Mouse (Mus musculus) limb, embryonic 14.5 days (tissue): ENCODE data around the gene Ncor1. TPM values are rescaled to one million over a fixed set of nuclear protein-coding genes. Genes with fewer than 3 reads are reported as not detected.

Source experiments
- ATAC-seq: fragments of 200-750 bp; cut with Nextera tagmentation; 2 replicates; pipeline ENCODE4 v1.8.0; 2017; ENCODE audit warnings: low read depth, moderate number of reproducible peaks, moderate TSS enrichment; ENCODE audit not compliant: low FRiP score
- DNase-seq: peaks from one replicate; pipeline ENCODE4 v3.0.0-alpha.2; 2015; ENCODE audit warnings: low spot score
- H3K27ac ChIP-seq: fragments of 300-500 bp; sonication (generic); replicated peaks from 2 replicates; pipeline ENCODE4 v1.5.1; 2014; ENCODE audit warnings: low read depth, mild to moderate bottlenecking, low read length, moderate library complexity, mixed read lengths
- H3K27me3 ChIP-seq: fragments of 300-500 bp; sonication (generic); 2 replicates; pipeline ENCODE4 v1.6.1; 2014; ENCODE audit warnings: low read length, mixed read lengths; ENCODE audit not compliant: control insufficient read depth, insufficient read depth
- H3K36me3 ChIP-seq: fragments of 300-500 bp; sonication (generic); 2 replicates; pipeline ENCODE4 v1.6.1; 2014; ENCODE audit warnings: mild to moderate bottlenecking, low read length, moderate library complexity, mixed read lengths; ENCODE audit not compliant: control insufficient read depth, insufficient read depth
- H3K4me1 ChIP-seq: fragments of 300-500 bp; sonication (generic); 2 replicates; pipeline ENCODE4 v1.6.1; 2014; ENCODE audit warnings: antibody characterized with exemption, low read length, mixed read lengths; ENCODE audit not compliant: control insufficient read depth, insufficient read depth
- H3K4me2 ChIP-seq: fragments of 300-500 bp; sonication (generic); replicated peaks from 2 replicates; pipeline ENCODE4 v1.6.1; 2014; ENCODE audit warnings: low read depth, mild to moderate bottlenecking, low read length, moderate library complexity; ENCODE audit not compliant: severe bottlenecking
- H3K4me3 ChIP-seq: fragments of 300-500 bp; sonication (generic); replicated peaks from 2 replicates; pipeline ENCODE4 v1.5.1; 2014; ENCODE audit warnings: low read length
- H3K9ac ChIP-seq: fragments of 300-500 bp; sonication (generic); 2 replicates; pipeline ENCODE4 v1.6.1; 2014; ENCODE audit warnings: mild to moderate bottlenecking, low read depth, low read length, moderate library complexity; ENCODE audit not compliant: severe bottlenecking
- H3K9me3 ChIP-seq: fragments of 300-500 bp; sonication (generic); 2 replicates; pipeline ENCODE4 v1.6.1; 2016; ENCODE audit warnings: low read length; ENCODE audit not compliant: control insufficient read depth
- POLR2A ChIP-seq: fragments of 200-500 bp; IDR thresholded peaks from 2 replicates; pipeline ENCODE4 v1.8.0; 2012; ENCODE audit warnings: inconsistent platforms, mild to moderate bottlenecking, moderate library complexity, borderline replicate concordance; ENCODE audit not compliant: insufficient read depth, insufficient read length; ENCODE audit errors: extremely low read depth
- WGBS: fragments of 180-500 bp; shearing (Covaris S2); extraction: QIAGEN DNeasy Blood & Tissue Kit; methylation state at CpG from one replicate; pipeline ENCODE4 v1.1.7; 2014; 5-methylcytosine and 5-hydroxymethylcytosine counted together
- polyA plus RNA-seq, 2 experiments: library from polyadenylated mRNA; depleted of rRNA in 1 of 2; stranded (reverse) in 1 of 2; unstranded in 1 of 2; fragments of >200 nt; fragmentation: Nextera tagmentation in 1 of 2; extraction: Ambion mirVana in 1 of 2; gene quantifications; 2 replicates each; pipeline versions ENCODE4 v1.2.1 to v1.2.3; 2012 to 2014

Gene Ncor1
- polyA plus RNA-seq, 2 experiments, result 132 to 171 TPM

GRCm38 (mm10) chr11:62458780-62459179 lies 439 bp upstream of the Ncor1 start:
- DNase-seq, result no peak
- no peak for ATAC-seq
- H3K9ac ChIP-seq, result peak overlapping the region; percentile 98
- no peaks in the 10 kb centered on the region for H3K36me3 ChIP-seq
- under 1% methylated on average over 9 of the region's 9 CpGs for WGBS
- peaks cover 11% of the 10 kb centered on the region for H3K4me1 ChIP-seq
- peak overlapping the region; percentile 96 for H3K27ac ChIP-seq
- no peak for TF ChIP-seq POLR2A
- no peaks in the 10 kb centered on the region for H3K27me3 ChIP-seq
- peak overlapping the region; percentile 58 for H3K4me2 ChIP-seq
- peak overlapping the region; percentile 96 for H3K4me3 ChIP-seq
- H3K9me3 ChIP-seq, result no peaks in the 10 kb centered on the region

- DNase-seq (no peak), ATAC-seq (no peak)
- under 1% methylated on average over 18 of the region's 18 CpGs for WGBS
- peak overlapping the region; percentile 58 for H3K4me2 ChIP-seq
- H3K36me3 ChIP-seq, result no peaks in the 10 kb centered on the region
- H3K9me3 ChIP-seq, result no peaks in the 10 kb centered on the region
- H3K27me3 ChIP-seq, result no peaks in the 10 kb centered on the region
- H3K4me1 ChIP-seq, result peaks cover 11% of the 10 kb centered on the region
- no peak for TF ChIP-seq POLR2A
- H3K27ac ChIP-seq, result peak overlapping the region; percentile 96
- H3K4me3 ChIP-seq, result peak overlapping the region; percentile 96
- peak overlapping the region; percentile 98 for H3K9ac ChIP-seq
These were observed 460 bp downstream of the Ncor1 start for GRCm38 (mm10) chr11:62457891-62458270.

- DNase-seq (peak; percentile 88), ATAC-seq (peak; percentile 95)
- peak; percentile 61; the same call in 1 of the 2 replicates for TF ChIP-seq POLR2A
- peak overlapping the region; percentile 58 for H3K4me2 ChIP-seq
- peaks cover 11% of the 10 kb centered on the region for H3K4me1 ChIP-seq
- H3K9ac ChIP-seq, result peak overlapping the region; percentile 98
- WGBS, result under 1% methylated on average over 61 of the region's 73 CpGs
- H3K27ac ChIP-seq, result peak overlapping the region; percentile 96
- H3K9me3 ChIP-seq, result no peaks in the 10 kb centered on the region
- H3K27me3 ChIP-seq, result no peaks in the 10 kb centered on the region
- H3K36me3 ChIP-seq, result no peaks in the 10 kb centered on the region
- H3K4me3 ChIP-seq, result peak overlapping the region; percentile 96
These were observed 975 bp downstream of the Ncor1 start for GRCm38 (mm10) chr11:62457241-62457890.

GRCm38 (mm10) chr11:62456483-62457172 lies 1.7 kb downstream of the Ncor1 start:
- Histone ChIP-seq H3K36me3 (no peaks in the 10 kb centered on the region), H3K27ac (peak overlapping the region; percentile 96), H3K4me3 (peak overlapping the region; percentile 96), H3K4me1 (peaks cover 11% of the 10 kb centered on the region), H3K9ac (peak overlapping the region; percentile 98), H3K27me3 (no peaks in the 10 kb centered on the region), H3K4me2 (peak overlapping the region; percentile 68), H3K9me3 (no peaks in the 10 kb centered on the region)
- peak; percentile 14 for DNase-seq
- TF ChIP-seq POLR2A, result peak; percentile 48; the same call in 1 of the 2 replicates
- WGBS, result 4% methylated on average over 27 of the region's 42 CpGs
- peak; percentile 48 for ATAC-seq

- no peak for ATAC-seq
- Histone ChIP-seq H3K9ac (peak overlapping the region; percentile 98), H3K27ac (no peak overlapping the region), H3K27me3 (no peaks in the 10 kb centered on the region), H3K4me3 (peak overlapping the region; percentile 96), H3K9me3 (no peaks in the 10 kb centered on the region), H3K4me2 (peak overlapping the region; percentile 68), H3K36me3 (peaks cover 1% of the 10 kb centered on the region; the same call in 1 of the 2 replicates), H3K4me1 (peaks cover 11% of the 10 kb centered on the region)
- DNase-seq, result no peak
- no peak for TF ChIP-seq POLR2A
- WGBS, result 8% methylated on average over 3 of the region's 3 CpGs
These were observed 2.3 kb downstream of the Ncor1 start for GRCm38 (mm10) chr11:62456021-62456482.
